Mouse (Mus musculus) kidney, postnatal 36 days (tissue): Measurements from ENCODE around the gene Lima1.

Experiments
- DNase-seq, 2 experiments: peaks; one replicate each; pipeline ENCODE4 v3.0.0; 2021 to 2022; ENCODE audit warnings: mixed read lengths in 2 of 2

The Lima1 gene

GRCm38 (mm10) chr15:99866450-99867221 is 8.6 kb downstream of the Lima1 start:
- DNase-seq, result peak; percentile 76 to 79

GRCm38 (mm10) chr15:99865942-99866341 is 9.3 kb downstream of the Lima1 start:
- DNase-seq, result peak; percentile 82 to 88

- no peak for DNase-seq
Measured at GRCm38 (mm10) chr15:99865494-99865941, 9.7 kb downstream of the Lima1 start.

GRCm38 (mm10) chr15:99865046-99865445 is 10.2 kb downstream of the Lima1 start:
- DNase-seq, result peak; percentile 48 to 54

- DNase-seq, result peak in 1 of 2 experiments; percentile 55
Measured at GRCm38 (mm10) chr15:99863786-99864185, 11.5 kb downstream of the Lima1 start.

- no peak for DNase-seq
Measured at GRCm38 (mm10) chr15:99863358-99863757, 11.9 kb downstream of the Lima1 start.

- peak in 1 of 2 experiments; percentile 48 for DNase-seq
Measured at GRCm38 (mm10) chr15:99862473-99862872, 12.8 kb downstream of the Lima1 start.

- peak in 1 of 2 experiments; percentile 40 for DNase-seq
Measured at GRCm38 (mm10) chr15:99861955-99862354, 13.3 kb downstream of the Lima1 start.

GRCm38 (mm10) chr15:99861536-99861935 is 13.7 kb downstream of the Lima1 start:
- DNase-seq, result no peak

GRCm38 (mm10) chr15:99859644-99860392 is 15.4 kb downstream of the Lima1 start:
- no peak for DNase-seq

GRCm38 (mm10) chr15:99857479-99857878 is 17.8 kb downstream of the Lima1 start:
- DNase-seq, result peak; percentile 36 to 44

GRCm38 (mm10) chr15:99855119-99855518 is 20.1 kb downstream of the Lima1 start:
- no peak for DNase-seq

GRCm38 (mm10) chr15:99852606-99853237 is 22.5 kb downstream of the Lima1 start:
- DNase-seq, result no peak

- DNase-seq, result no peak
Measured at GRCm38 (mm10) chr15:99850265-99850664, 25.0 kb downstream of the Lima1 start.

- DNase-seq, result no peak
Measured at GRCm38 (mm10) chr15:99847937-99848336, 27.3 kb downstream of the Lima1 start.

- peak in 1 of 2 experiments; percentile 43 for DNase-seq
Measured at GRCm38 (mm10) chr15:99847207-99847881, 27.9 kb downstream of the Lima1 start.

- DNase-seq, result no peak
Measured at GRCm38 (mm10) chr15:99846633-99847032, 28.6 kb downstream of the Lima1 start.

GRCm38 (mm10) chr15:99843856-99844255 is 31.4 kb downstream of the Lima1 start:
- no peak for DNase-seq

GRCm38 (mm10) chr15:99839910-99840309 is 35.3 kb downstream of the Lima1 start:
- peak; percentile 90 to 94 for DNase-seq

- no peak for DNase-seq
Measured at GRCm38 (mm10) chr15:99839165-99839840, 36.0 kb downstream of the Lima1 start.

- DNase-seq, result no peak
Measured at GRCm38 (mm10) chr15:99837561-99837960, 37.7 kb downstream of the Lima1 start.

- peak; percentile 77 to 88 for DNase-seq
Measured at GRCm38 (mm10) chr15:99835191-99835590, 40.1 kb downstream of the Lima1 start.
